ENCODE assay signal across 13 mouse cellular contexts in genomic region chr17:63294961-63295360, GRCm38 (mm10).
A peak's percentile ranks its signal among the peaks of the same experiment; 100 is the strongest.
DNase-seq lines count a peak whose midpoint lies in the region; ATAC-seq and TF ChIP-seq lines count a peak whose summit lies in the region.
"Had no signal": no experiment of that assay in that cellular context is flagged by ENCODE, and none has a peak within 500 bp of the region (broad histone marks: within the 10 kb centered on the region; RNA-seq: fewer than 3 reads in every experiment).

No protein-coding gene starts in this region.

- H3K27ac ChIP-seq in hindbrain, embryonic 10.5 days = peak overlapping the region; percentile 29; the same call in 1 of the 2 replicates
- H3K27ac ChIP-seq in hindbrain, postnatal 0 days = no peak overlapping the region
- H3K27ac ChIP-seq in liver, embryonic 15.5 days (replicated peaks) = peak overlapping the region; percentile 33; the same call in 1 of the 2 replicates
- H3K27ac ChIP-seq in liver, embryonic 11.5 days (ENCODE audit: low read depth, low read length) = no peak overlapping the region
- H3K27ac ChIP-seq: limb, embryonic 13.5 days had no signal

- H3K36me3 ChIP-seq in hindbrain, embryonic 10.5 days = no peaks in the 10 kb centered on the region
- H3K36me3 ChIP-seq in hindbrain, postnatal 0 days (ENCODE audit: insufficient read depth, low read length) = no peaks in the 10 kb centered on the region
- H3K36me3 ChIP-seq in liver, embryonic 15.5 days (replicated peaks) = no peaks in the 10 kb centered on the region
- no peaks in the 10 kb centered on the region for H3K36me3 ChIP-seq in liver, embryonic 11.5 days (ENCODE audit: control insufficient read depth, insufficient read depth, low read length)
- H3K36me3 ChIP-seq: limb, embryonic 13.5 days had no signal

- H3K4me2 ChIP-seq in hindbrain, postnatal 0 days (ENCODE audit: low read depth, low read length) = no peak overlapping the region
- H3K4me2 ChIP-seq in liver, embryonic 15.5 days = no peak overlapping the region
- no peak overlapping the region for H3K4me2 ChIP-seq in liver, embryonic 11.5 days
- H3K4me2 ChIP-seq: limb, embryonic 13.5 days had no signal

- no peak for TF ChIP-seq CTCF in hindbrain, postnatal 0 days (IDR thresholded peaks at IDR 0.05; ENCODE audit: low read depth)

- H3K4me1 ChIP-seq in hindbrain, embryonic 10.5 days (replicated peaks) = peaks cover 14% of the 10 kb centered on the region
- H3K4me1 ChIP-seq in hindbrain, postnatal 0 days (ENCODE audit: insufficient read depth, low read length) = no peaks in the 10 kb centered on the region
- peaks cover 4% of the 10 kb centered on the region; the same call in 1 of the 2 replicates for H3K4me1 ChIP-seq in liver, embryonic 15.5 days (replicated peaks)
- no peaks in the 10 kb centered on the region for H3K4me1 ChIP-seq in liver, embryonic 11.5 days (replicated peaks; ENCODE audit: control insufficient read depth, insufficient read depth, low read length)

- no peak for DNase-seq in hindbrain, embryonic 10.5 days (ENCODE audit: low spot score)
- no peak for DNase-seq in hindbrain, postnatal 0 days (ENCODE audit: low spot score)
- DNase-seq in liver, embryonic 11.5 days (ENCODE audit: low spot score) = no peak
- peak; percentile 65 for DNase-seq in forelimb bud, embryonic 11.5 days (ENCODE audit: low read depth, low spot score)
- DNase-seq in spleen, postnatal 4 days (ENCODE audit: low spot score in 2 of 2) = no peak
- no peak for DNase-seq in adrenal gland, adult (ENCODE audit: inconsistent age in 2 of 2, low spot score in 1 of 2)
- DNase-seq: adrenal gland, postnatal 25 days; cerebellum, postnatal 10 days; right cerebral cortex, postnatal 25 days had no signal

- WGBS in hindbrain, embryonic 10.5 days = 59% methylated on average over 3 of the region's 3 CpGs
- WGBS in hindbrain, postnatal 0 days = 62% methylated on average over 3 of the region's 3 CpGs
- 79% methylated on average over 3 of the region's 3 CpGs for WGBS in liver, embryonic 15.5 days (ENCODE audit: insufficient replicate concordance)
- 67% methylated on average over 3 of the region's 3 CpGs for WGBS in liver, embryonic 11.5 days

- no peaks in the 10 kb centered on the region for H3K27me3 ChIP-seq in hindbrain, embryonic 10.5 days (ENCODE audit: insufficient read depth, poor library complexity, severe bottlenecking)
- H3K27me3 ChIP-seq in hindbrain, postnatal 0 days (ENCODE audit: insufficient read depth, low read length) = no peaks in the 10 kb centered on the region
- no peaks in the 10 kb centered on the region for H3K27me3 ChIP-seq in liver, embryonic 15.5 days
- no peaks in the 10 kb centered on the region for H3K27me3 ChIP-seq in liver, embryonic 11.5 days (replicated peaks; ENCODE audit: control insufficient read depth, insufficient read depth, low read length)
- H3K27me3 ChIP-seq: limb, embryonic 13.5 days had no signal

- H3K9me3 ChIP-seq in hindbrain, embryonic 10.5 days = no peaks in the 10 kb centered on the region
- H3K9me3 ChIP-seq in hindbrain, postnatal 0 days (ENCODE audit: low read length) = no peaks in the 10 kb centered on the region
- no peaks in the 10 kb centered on the region for H3K9me3 ChIP-seq in liver, embryonic 15.5 days (replicated peaks)
- no peaks in the 10 kb centered on the region for H3K9me3 ChIP-seq in liver, embryonic 11.5 days (ENCODE audit: control insufficient read depth, low read length)
- H3K9me3 ChIP-seq: limb, embryonic 13.5 days had no signal

- H3K4me3 ChIP-seq in hindbrain, embryonic 10.5 days = no peak overlapping the region
- H3K4me3 ChIP-seq in hindbrain, postnatal 0 days (ENCODE audit: low read length) = no peak overlapping the region
- no peak overlapping the region for H3K4me3 ChIP-seq in liver, embryonic 15.5 days (replicated peaks)
- H3K4me3 ChIP-seq in liver, embryonic 11.5 days (ENCODE audit: low read depth, low read length) = no peak overlapping the region
- H3K4me3 ChIP-seq: limb, embryonic 13.5 days had no signal

- no peak overlapping the region for H3K9ac ChIP-seq in hindbrain, postnatal 0 days (replicated peaks; ENCODE audit: low read length)
- H3K9ac ChIP-seq in liver, embryonic 15.5 days = no peak overlapping the region
- no peak overlapping the region for H3K9ac ChIP-seq in liver, embryonic 11.5 days (ENCODE audit: low read depth, low read length)
- H3K9ac ChIP-seq: limb, embryonic 13.5 days had no signal

- no peak for ATAC-seq in hindbrain, postnatal 0 days
- peak; percentile 34 for ATAC-seq in liver, embryonic 15.5 days (ENCODE audit: insufficient read depth)
- ATAC-seq in liver, embryonic 11.5 days (replicated peaks; ENCODE audit: low FRiP score) = no peak
- ATAC-seq in CD4-positive, CD25-positive, alpha-beta regulatory T cell, adult 4 months = peak; percentile 26
- ATAC-seq: intestine, embryonic 16.5 days had no signal

Comparison
In these comparisons a context has a peak if more than half of its experiments do, and no peak if none do; other contexts are left out.
1. H3K27ac ChIP-seq: peak in hindbrain, embryonic 10.5 days (single experiment) and liver, embryonic 15.5 days (single experiment); none in hindbrain, postnatal 0 days (single experiment) and liver, embryonic 11.5 days (single experiment).
2. ATAC-seq: peak in liver, embryonic 15.5 days (single experiment) and CD4-positive, CD25-positive, alpha-beta regulatory T cell, adult 4 months (single experiment); none in hindbrain, postnatal 0 days (single experiment) and liver, embryonic 11.5 days (single experiment).